Mouse (Mus musculus): ENCODE measurements around the gene Ahdc1.

- no peak for TF ChIP-seq POLR2A (IDR thresholded peaks at IDR 0.05; ENCODE audit: insufficient read length, low read depth)
- no peak for TF ChIP-seq REST (IDR thresholded peaks at IDR 0.05; ENCODE audit: insufficient read depth, insufficient read length)
- no peak for TF ChIP-seq CEBPB (IDR thresholded peaks at IDR 0.05; ENCODE audit: insufficient read depth, poor library complexity, severe bottlenecking)
Measured at GRCm38 (mm10) chr4:132979186-132979585, 31.9 kb upstream of the Ahdc1 start.

All from myocyte (in vitro differentiated cells).